Mouse (Mus musculus) spleen, adult 2 months (tissue): ENCODE measurements around the gene Tmx1. TPM values are rescaled to one million over a fixed set of nuclear protein-coding genes. Genes with fewer than 3 reads are reported as not detected.

ENCODE experiments used
- DNase-seq, 2 experiments: peaks; one replicate each; pipeline versions ENCODE4 v3.0.0 to v3.0.0-alpha.2; 2012 to 2021; ENCODE audit warnings: low spot score in 2 of 2, low read depth in 1 of 2
- H3K27ac ChIP-seq: fragments of 200-500 bp; 2 replicates; pipeline ENCODE4 v1.5.1; 2012; ENCODE audit warnings: low read length, inconsistent platforms; ENCODE audit not compliant: insufficient read depth
- H3K27me3 ChIP-seq: fragments of 200-500 bp; 2 replicates; pipeline ENCODE4 v1.6.1; 2012; ENCODE audit warnings: mild to moderate bottlenecking, moderate library complexity, low read length, inconsistent platforms; ENCODE audit not compliant: control insufficient read depth, insufficient read depth
- H3K36me3 ChIP-seq: fragments of 200-500 bp; 2 replicates; pipeline ENCODE4 v1.6.1; 2012; ENCODE audit warnings: mild to moderate bottlenecking, low read length, inconsistent platforms; ENCODE audit not compliant: control insufficient read depth, insufficient read depth
- H3K4me1 ChIP-seq: fragments of 200-500 bp; 2 replicates; pipeline ENCODE4 v1.6.1; 2011; ENCODE audit warnings: inconsistent platforms; ENCODE audit not compliant: control insufficient read depth, insufficient read depth, insufficient read length
- H3K4me3 ChIP-seq: fragments of 200-500 bp; 2 replicates; pipeline ENCODE4 v1.5.1; 2011; ENCODE audit warnings: mild to moderate bottlenecking, inconsistent platforms; ENCODE audit not compliant: insufficient read depth, insufficient read length; ENCODE audit errors: extremely low read depth
- CTCF ChIP-seq: fragments of 200-500 bp; IDR thresholded peaks from 2 replicates; pipeline ENCODE4 v1.5.1; 2011; ENCODE audit warnings: mild to moderate bottlenecking, inconsistent platforms; ENCODE audit not compliant: insufficient read depth, insufficient read length, insufficient replicate concordance; ENCODE audit errors: extremely low read depth
- POLR2A ChIP-seq: fragments of 200-500 bp; IDR thresholded peaks from 2 replicates; pipeline ENCODE4 v1.6.1; 2011; ENCODE audit warnings: low read depth, low read length, inconsistent platforms
- WGBS: fragments of 180-500 bp; shearing (Covaris S2); methylation state at CpG from one replicate; pipeline ENCODE4 v1.1.7; 2018; 5-methylcytosine and 5-hydroxymethylcytosine counted together
- polyA plus RNA-seq: library from polyadenylated mRNA; depleted of rRNA; stranded (reverse); fragments of >200 nt; gene quantifications from 2 replicates; pipeline ENCODE4 v1.2.3, GENCODE M21; 2012

Tmx1 gene
- polyA plus RNA-seq, 1 experiment, result 5.3 TPM

DNA sequence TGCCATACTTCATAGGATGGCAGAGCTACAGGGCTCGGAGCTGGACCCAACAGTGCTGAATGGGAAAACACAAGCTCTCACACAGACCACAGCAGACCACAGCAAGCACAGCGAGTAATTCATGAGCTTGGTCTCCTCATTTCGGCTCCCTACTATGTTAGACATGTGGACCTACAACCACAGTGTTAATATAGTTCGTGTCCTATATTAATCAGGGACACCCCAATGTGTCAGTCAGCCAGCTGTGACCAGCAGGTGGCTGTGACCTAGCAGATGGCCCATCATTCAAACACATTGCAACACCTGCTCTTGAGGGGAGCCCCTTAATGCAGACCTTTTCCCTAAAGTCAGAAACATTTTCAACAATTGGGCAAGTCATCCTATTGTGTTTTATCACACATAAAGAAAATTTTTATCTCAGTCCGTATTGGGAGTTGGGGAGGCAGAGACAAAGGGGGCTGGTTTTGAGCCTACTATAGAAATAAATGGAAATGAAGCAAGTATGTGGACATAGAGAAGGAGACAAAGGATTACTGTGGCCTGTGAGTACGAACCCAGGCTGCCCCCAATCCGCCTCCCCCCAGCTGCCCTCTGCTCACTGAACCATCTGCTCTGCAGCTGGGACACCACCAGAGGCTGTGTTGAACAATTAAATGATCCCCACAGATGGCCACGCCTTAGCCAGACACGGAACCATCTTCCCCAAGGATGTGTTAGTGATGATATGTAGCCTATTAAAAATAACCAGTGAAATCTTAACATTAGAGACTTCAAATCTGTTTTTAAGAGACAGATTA lies 30.4 kb upstream of the Tmx1 start:
- Histone ChIP-seq H3K36me3 (no peaks in the 10 kb centered on the region), H3K4me1 (no peaks in the 10 kb centered on the region), H3K27ac (no peak overlapping the region), H3K4me3 (no peak overlapping the region), H3K27me3 (no peaks in the 10 kb centered on the region)
- DNase-seq, result no peak
- WGBS, result 79% methylated on average over 9 of the region's 9 CpGs
- no peak for TF ChIP-seq POLR2A
- TF ChIP-seq CTCF, result no peak

DNA sequence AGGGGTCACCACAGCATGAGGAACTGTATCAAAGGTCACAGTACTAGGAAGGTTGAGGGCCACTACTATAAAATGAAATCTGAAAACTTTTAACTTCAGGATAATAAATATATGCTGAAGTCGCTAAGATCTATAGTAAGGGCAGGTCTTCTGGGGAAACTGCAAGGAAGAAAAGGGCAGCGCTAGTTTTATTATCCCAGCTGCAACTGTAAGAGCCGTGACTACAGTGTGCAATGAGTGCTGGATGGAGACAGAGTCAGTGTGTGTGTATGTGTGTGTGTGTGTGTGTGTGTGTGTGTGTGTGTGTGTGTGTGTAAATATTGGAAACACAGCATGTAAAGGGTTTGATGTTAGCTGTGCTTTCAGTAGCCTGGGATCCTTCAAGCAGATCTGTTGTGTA lies 25.0 kb upstream of the Tmx1 start:
- Histone ChIP-seq H3K36me3 (no peaks in the 10 kb centered on the region), H3K4me1 (no peaks in the 10 kb centered on the region), H3K27ac (no peak overlapping the region), H3K27me3 (no peaks in the 10 kb centered on the region), H3K4me3 (no peak overlapping the region)
- TF ChIP-seq POLR2A (no peak), CTCF (no peak)
- no peak for DNase-seq
- WGBS, result 92% methylated on average over 3 of the region's 3 CpGs

DNA sequence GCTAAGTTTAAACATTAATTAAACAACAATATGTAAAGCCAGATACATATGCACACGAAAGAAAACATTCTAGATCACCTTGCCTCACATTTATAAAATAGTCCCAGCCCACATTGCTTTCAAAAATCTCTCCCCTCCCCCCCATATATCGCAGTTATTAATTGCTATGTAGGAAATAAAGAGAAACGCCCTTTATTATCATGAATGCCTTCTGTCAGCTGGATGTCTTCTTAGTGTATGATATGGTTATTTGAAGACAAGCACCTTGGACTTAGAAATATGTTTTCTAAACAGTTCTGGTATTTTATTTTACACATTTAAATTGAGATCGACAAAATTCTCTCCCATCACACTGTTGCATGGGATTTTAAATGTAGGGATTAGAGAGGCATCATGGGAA lies 23.3 kb upstream of the Tmx1 start:
- TF ChIP-seq POLR2A (no peak), CTCF (no peak)
- Histone ChIP-seq H3K27me3 (no peaks in the 10 kb centered on the region), H3K4me1 (no peaks in the 10 kb centered on the region), H3K27ac (no peak overlapping the region), H3K4me3 (no peak overlapping the region), H3K36me3 (no peaks in the 10 kb centered on the region)
- no peak for DNase-seq
- WGBS, result 81% methylated on average over 4 of the region's 4 CpGs

DNA sequence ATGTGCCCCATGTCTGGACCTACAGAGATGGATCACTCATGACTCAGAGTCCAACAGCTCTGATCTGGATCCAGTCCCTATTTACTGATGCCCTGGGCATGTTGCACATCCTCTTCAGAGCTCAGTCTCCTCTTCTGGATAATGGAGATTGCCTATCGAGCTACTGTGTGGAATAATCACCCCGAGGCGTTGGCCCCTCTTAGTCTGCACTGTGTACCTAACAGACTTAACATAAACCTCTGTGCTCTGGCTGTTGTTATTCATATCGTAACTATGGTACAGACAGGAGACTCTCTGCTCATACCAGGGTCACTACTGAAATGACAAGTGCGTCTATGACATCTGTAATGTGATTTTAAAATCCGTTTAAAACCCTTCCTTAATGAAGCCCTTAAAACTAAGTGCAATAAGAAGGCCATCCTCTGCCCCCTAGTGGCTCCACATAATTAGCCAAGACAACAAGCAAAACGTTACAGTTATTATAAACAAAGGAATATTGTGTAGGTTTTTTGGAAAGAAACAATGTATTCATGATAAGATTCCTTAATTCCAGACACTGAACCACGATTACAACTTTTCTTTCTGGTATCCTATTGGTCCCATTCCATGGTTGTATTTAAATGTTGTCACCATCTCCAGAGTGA lies 22.5 kb upstream of the Tmx1 start:
- no peak for TF ChIP-seq CTCF
- TF ChIP-seq POLR2A, result no peak
- 40% methylated on average over 8 of the region's 8 CpGs for WGBS
- peak in 1 of 2 experiments; percentile 7 for DNase-seq
- H3K27ac ChIP-seq, result no peak overlapping the region
- H3K36me3 ChIP-seq, result no peaks in the 10 kb centered on the region
- no peaks in the 10 kb centered on the region for H3K4me1 ChIP-seq
- H3K27me3 ChIP-seq, result no peaks in the 10 kb centered on the region
- no peak overlapping the region for H3K4me3 ChIP-seq

- Histone ChIP-seq H3K36me3 (no peaks in the 10 kb centered on the region), H3K4me3 (no peak overlapping the region)
- WGBS, result 58% methylated on average over 4 of the region's 5 CpGs
These were observed 21.5 kb upstream of the Tmx1 start for GRCm38 (mm10) chr12:70431428-70431827.

DNA sequence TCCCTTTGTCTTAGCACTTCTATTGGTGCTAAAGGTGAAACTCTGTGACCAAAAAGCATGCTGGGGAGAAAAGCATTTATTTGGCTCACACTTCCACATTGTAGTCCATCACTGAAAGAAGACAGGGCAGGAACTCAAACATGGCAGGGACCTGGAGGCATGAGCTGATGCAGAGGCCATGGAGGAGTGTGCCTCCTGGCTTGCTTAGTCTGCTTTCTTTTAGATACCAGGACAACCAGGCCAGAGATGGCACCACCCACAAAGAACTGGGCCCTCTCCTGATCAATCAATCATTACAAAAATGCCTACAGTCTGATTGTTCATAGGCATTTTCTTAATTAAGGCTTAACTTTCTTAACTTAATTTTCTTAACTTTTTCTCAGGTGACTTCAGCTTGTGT lies 2.9 kb upstream of the Tmx1 start:
- no peak for TF ChIP-seq POLR2A
- no peak for TF ChIP-seq CTCF
- Histone ChIP-seq H3K36me3 (no peaks in the 10 kb centered on the region), H3K27me3 (no peaks in the 10 kb centered on the region), H3K4me1 (peaks cover 6% of the 10 kb centered on the region; the same call in 1 of the 2 replicates), H3K27ac (peak overlapping the region; percentile 22; the same call in 1 of the 2 replicates), H3K4me3 (no peak overlapping the region)
- no peak for DNase-seq

More at GRCm38 (mm10) chr12:70431428-70431827, 21.5 kb upstream of the Tmx1 start:
- Histone ChIP-seq H3K27ac (no peak overlapping the region), H3K27me3 (no peaks in the 10 kb centered on the region), H3K4me1 (no peaks in the 10 kb centered on the region)
- TF ChIP-seq POLR2A, result no peak
- no peak for TF ChIP-seq CTCF
- DNase-seq, result no peak

DNA sequence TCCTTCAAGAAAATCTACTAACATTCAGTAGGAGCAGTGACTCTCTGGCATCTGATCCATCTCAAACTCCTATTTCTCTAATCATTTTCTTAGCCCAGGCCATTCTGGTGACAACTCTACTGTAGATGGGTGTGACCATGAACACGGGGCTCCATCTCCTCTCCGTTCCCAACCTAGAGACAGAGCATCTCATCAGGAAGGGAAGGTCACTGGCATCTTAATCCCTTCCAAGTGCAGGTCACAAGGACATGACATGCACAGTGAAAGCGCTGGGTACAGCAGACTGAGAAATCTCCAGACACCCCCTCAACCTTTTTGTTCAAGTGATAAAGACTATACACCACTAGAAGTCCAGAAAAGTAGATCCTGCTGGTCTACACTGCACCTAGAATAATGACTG lies 1.4 kb upstream of the Tmx1 start:
- H3K4me3 ChIP-seq, result no peak overlapping the region; the same call in 1 of the 2 replicates
- H3K36me3 ChIP-seq, result no peaks in the 10 kb centered on the region
- no peak overlapping the region for H3K27ac ChIP-seq
- H3K27me3 ChIP-seq, result no peaks in the 10 kb centered on the region
- TF ChIP-seq CTCF, result no peak
- no peak for TF ChIP-seq POLR2A
- H3K4me1 ChIP-seq, result peaks cover 6% of the 10 kb centered on the region; the same call in 1 of the 2 replicates
- WGBS, result 85% methylated on average over 3 of the region's 3 CpGs
- DNase-seq, result no peak
